In genomic region chr4:48044491-48045211, GRCm38 (mm10) we compare ENCODE assay signal across 8 mouse cellular contexts. TPM values are rescaled to one million over a fixed set of nuclear protein-coding genes. Genes with fewer than 3 reads are reported as not detected.
DNase-seq lines count a peak whose midpoint lies in the region; ATAC-seq lines count a peak whose summit lies in the region.

TSS of gene Nr4a3 (plus strand) at chr4:48045153.

- H3K27ac ChIP-seq in hindbrain, embryonic 15.5 days (replicated peaks), result peak within 1 kb of the TSS; percentile 87

- no peaks in the 10 kb centered on the region for H3K9me3 ChIP-seq in hindbrain, embryonic 15.5 days

- ATAC-seq in hindbrain, embryonic 15.5 days (ENCODE audit: low FRiP score, low read depth), result peak; percentile 82

- peaks cover 58% of the 10 kb centered on the region for H3K4me1 ChIP-seq in hindbrain, embryonic 15.5 days (replicated peaks)

- peak within 1 kb of the TSS; percentile 74 for H3K4me3 ChIP-seq in hindbrain, embryonic 15.5 days

- H3K4me2 ChIP-seq in hindbrain, embryonic 15.5 days, result peak within 1 kb of the TSS; percentile 97

- peaks cover 17% of the 10 kb centered on the region for H3K27me3 ChIP-seq in hindbrain, embryonic 15.5 days

- under 1% methylated on average over 54 of the region's 54 CpGs for WGBS in hindbrain, embryonic 15.5 days

- peak; percentile 93 for DNase-seq in T-cell, adult 2 months (ENCODE audit: low spot score)
- DNase-seq in cerebellum, postnatal 36 days, result peak; percentile 87
- DNase-seq in frontal cortex, postnatal 36 days (ENCODE audit: low spot score in 2 of 2), result peak; percentile 88 to 90
- DNase-seq in left cerebral cortex, adult 11 months (ENCODE audit: low spot score), result peak; percentile 85
- DNase-seq in lung, postnatal 36 days, result peak; percentile 93
- DNase-seq in retina, embryonic 14.5 days (ENCODE audit: low spot score), result peak; percentile 85
- peak; percentile 64 to 77 for DNase-seq in thymus, postnatal 36 days

- peak within 1 kb of the TSS; percentile 54 for H3K9ac ChIP-seq in hindbrain, embryonic 15.5 days

- H3K36me3 ChIP-seq in hindbrain, embryonic 15.5 days, result no peaks in the 10 kb centered on the region

RNA-seq across cellular contexts. Expression of gene Nr4a3, which starts in this region (rescaled TPM):
- polyA plus RNA-seq in hindbrain, embryonic 15.5 days (2015; fragmentation: Nextera tagmentation; extraction: Ambion mirVana), result 2.2 and 2.3 TPM in 2 replicates

Comparison
In these comparisons a context has a peak if more than half of its experiments do, and no peak if none do; other contexts are left out.
1. Peak in every context shown above with its lines: DNase-seq, ATAC-seq, H3K4me3 ChIP-seq and H3K27ac ChIP-seq.